Comparison of ENCODE assay signal across 18 mouse cellular contexts in genomic region chr16:4969055-4969843, GRCm38 (mm10). TPM values are rescaled to one million over a fixed set of nuclear protein-coding genes. Genes with fewer than 3 reads are reported as not detected.
DNase-seq lines count a peak whose midpoint lies in the region; ATAC-seq and TF ChIP-seq lines count a peak whose summit lies in the region.
"Had no signal": no experiment of that assay in that cellular context is flagged by ENCODE, and none has a peak within 500 bp of the region (broad histone marks: within the 10 kb centered on the region; RNA-seq: fewer than 3 reads in every experiment).

No protein-coding gene starts in this region.

- DNase-seq in kidney, postnatal 10 days = peak; percentile 6
- DNase-seq in kidney, postnatal 14 days = no peak
- DNase-seq in lung, postnatal 0 days (ENCODE audit: low spot score) = peak; percentile 41
- no peak for DNase-seq in right cerebral cortex, postnatal 25 days
- no peak for DNase-seq in left cerebral cortex, adult 8-10 months (ENCODE audit: low spot score in 2 of 2)
- DNase-seq: cerebellum, postnatal 10 days; kidney, adult 2 months had no signal

- 0 out of 2 replicates have a peak, but pooled peaks have one; percentile 22 for TF ChIP-seq EP300 in lung, postnatal 0 days (IDR thresholded peaks at IDR 0.05)

- H3K27ac ChIP-seq in bone marrow macrophage, adult 2 months (ENCODE audit: insufficient read depth, low read depth, low read length) = peak overlapping the region; percentile 41
- H3K27ac ChIP-seq in lung, postnatal 0 days (ENCODE audit: low read length) = no peak overlapping the region
- H3K27ac ChIP-seq in hindbrain, embryonic 13.5 days = no peak overlapping the region
- H3K27ac ChIP-seq: embryonic facial prominence, embryonic 10.5 days; layer of hippocampus, adult 2 months had no signal

- no peak for TF ChIP-seq POLR2A in bone marrow macrophage, adult 2 months (IDR thresholded peaks at IDR 0.05; ENCODE audit: borderline replicate concordance, low read depth, low read length)

- no peaks in the 10 kb centered on the region for H3K9me3 ChIP-seq in lung, postnatal 0 days (ENCODE audit: low read length)
- no peaks in the 10 kb centered on the region for H3K9me3 ChIP-seq in hindbrain, embryonic 13.5 days
- H3K9me3 ChIP-seq: embryonic facial prominence, embryonic 10.5 days; heart, embryonic 12.5 days had no signal

- WGBS in lung, postnatal 0 days = 80% methylated on average over 5 of the region's 5 CpGs
- 92% methylated on average over 5 of the region's 5 CpGs for WGBS in hindbrain, embryonic 13.5 days

- no peaks in the 10 kb centered on the region for H3K36me3 ChIP-seq in lung, postnatal 0 days (ENCODE audit: insufficient read depth, low read length)
- peaks cover 28% of the 10 kb centered on the region for H3K36me3 ChIP-seq in hindbrain, embryonic 13.5 days
- H3K36me3 ChIP-seq: embryonic facial prominence, embryonic 10.5 days; heart, embryonic 12.5 days had no signal

- H3K4me1 ChIP-seq in bone marrow macrophage, adult 2 months (ENCODE audit: control insufficient read depth, insufficient read depth, low read length) = peaks cover 23% of the 10 kb centered on the region
- no peaks in the 10 kb centered on the region for H3K4me1 ChIP-seq in lung, postnatal 0 days (ENCODE audit: insufficient read depth, low read depth, low read length)
- H3K4me1 ChIP-seq in hindbrain, embryonic 13.5 days (replicated peaks) = peaks cover 9% of the 10 kb centered on the region

- no peak overlapping the region for H3K9ac ChIP-seq in lung, postnatal 0 days (replicated peaks; ENCODE audit: low read depth)
- H3K9ac ChIP-seq in hindbrain, embryonic 13.5 days = no peak overlapping the region
- H3K9ac ChIP-seq: heart, embryonic 12.5 days had no signal

- H3K4me2 ChIP-seq in lung, postnatal 0 days (replicated peaks; ENCODE audit: low read depth, low read length) = no peak overlapping the region
- no peak overlapping the region for H3K4me2 ChIP-seq in hindbrain, embryonic 13.5 days
- H3K4me2 ChIP-seq: heart, embryonic 12.5 days had no signal

- H3K4me3 ChIP-seq in bone marrow macrophage, adult 2 months (ENCODE audit: insufficient read depth, low read length) = no peak overlapping the region
- H3K4me3 ChIP-seq in lung, postnatal 0 days (ENCODE audit: low read depth, low read length) = no peak overlapping the region
- no peak overlapping the region for H3K4me3 ChIP-seq in hindbrain, embryonic 13.5 days
- H3K4me3 ChIP-seq: embryonic facial prominence, embryonic 10.5 days; heart, embryonic 12.5 days; layer of hippocampus, adult 2 months had no signal

- no peaks in the 10 kb centered on the region for H3K27me3 ChIP-seq in lung, postnatal 0 days (replicated peaks; ENCODE audit: insufficient read depth, low read length)
- no peaks in the 10 kb centered on the region for H3K27me3 ChIP-seq in hindbrain, embryonic 13.5 days
- H3K27me3 ChIP-seq: heart, embryonic 12.5 days had no signal

- ATAC-seq in lung, postnatal 0 days = peak; percentile 32; the same call in 1 of the 2 replicates
- peak; percentile 67 for ATAC-seq in monocyte, adult 5-6 weeks (replicated peaks; ENCODE audit: insufficient number of reproducible peaks, low FRiP score, low TSS enrichment, poor library complexity, severe bottlenecking)
- ATAC-seq in hindbrain, embryonic 13.5 days (ENCODE audit: low FRiP score) = no peak

- TF ChIP-seq CTCF in bone marrow macrophage, adult 2 months (IDR thresholded peaks at IDR 0.05; ENCODE audit: low read depth, low read length) = no peak
- TF ChIP-seq CTCF in lung, postnatal 0 days (IDR thresholded peaks at IDR 0.05) = no peak

RNA-seq across cellular contexts. Expression of gene Anks3, which starts 5.2 kb away (rescaled TPM):
- polyA plus RNA-seq in bone marrow macrophage, adult 2 months (2012; ENCODE audit: insufficient read depth, insufficient read length, missing spikeins) = 44.1 and 44.2 TPM in 2 replicates
- polyA plus RNA-seq in lung, postnatal 0 days (2015; fragmentation: Nextera tagmentation; extraction: Ambion mirVana) = 41.0 and 43.4 TPM in 2 replicates
- total RNA-seq in monocyte, adult 5-6 weeks (2017) = 54.3 to 76.7 TPM (median 64.0 TPM) in 3 replicates
- total RNA-seq in left cerebral cortex, adult 8-10 months (2022) = 10 to 100 TPM; 48.8 to 58.9 (median 56.3) TPM
- 73.4 and 77.6 TPM in 2 replicates for polyA plus RNA-seq in hindbrain, embryonic 13.5 days (2015; fragmentation: Nextera tagmentation; extraction: Ambion mirVana)

RNA-seq across cellular contexts. Expression of gene Sept12, which starts 28.4 kb away (rescaled TPM):
- not detected in 2 replicates for polyA plus RNA-seq in bone marrow macrophage, adult 2 months (2012; ENCODE audit: insufficient read depth, insufficient read length, missing spikeins)
- polyA plus RNA-seq in lung, postnatal 0 days (2015; fragmentation: Nextera tagmentation; extraction: Ambion mirVana) = 0.14 and 0.27 TPM in 2 replicates
- not detected in 3 replicates for total RNA-seq in monocyte, adult 5-6 weeks (2017)
- not detected for total RNA-seq in left cerebral cortex, adult 8-10 months (2022)
- polyA plus RNA-seq in hindbrain, embryonic 13.5 days (2015; fragmentation: Nextera tagmentation; extraction: Ambion mirVana) = not detected in 2 replicates
- total RNA-seq: layer of hippocampus, adult 2 months; left cerebral cortex, postnatal 25 days; megakaryocyte-erythroid progenitor cell, adult 5-6 weeks had no signal
- polyA plus RNA-seq: brain, embryonic 14.5 days; C2C12; embryonic facial prominence, embryonic 10.5 days; heart, embryonic 12.5 days; hindbrain, embryonic 11.5 days; kidney, adult 2 months had no signal

RNA-seq across cellular contexts. Expression of gene Nudt16l1, which starts 30.7 kb away (rescaled TPM):
- 44.3 and 55.0 TPM in 2 replicates for polyA plus RNA-seq in bone marrow macrophage, adult 2 months (2012; ENCODE audit: insufficient read depth, insufficient read length, missing spikeins)
- polyA plus RNA-seq in lung, postnatal 0 days (2015; fragmentation: Nextera tagmentation; extraction: Ambion mirVana) = 87.6 and 92.0 TPM in 2 replicates
- total RNA-seq in monocyte, adult 5-6 weeks (2017) = 12.0 to 18.7 TPM (median 17.1 TPM) in 3 replicates
- total RNA-seq in left cerebral cortex, adult 8-10 months (2022) = 10 to 100 TPM; 65.1 to 79.3 (median 69.9) TPM
- 128 and 131 TPM in 2 replicates for polyA plus RNA-seq in hindbrain, embryonic 13.5 days (2015; fragmentation: Nextera tagmentation; extraction: Ambion mirVana)

RNA-seq across cellular contexts. Expression of gene Smim22, which starts 37.8 kb away (rescaled TPM):
- polyA plus RNA-seq in bone marrow macrophage, adult 2 months (2012; ENCODE audit: insufficient read depth, insufficient read length, missing spikeins) = not detected in 2 replicates
- polyA plus RNA-seq in lung, postnatal 0 days (2015; fragmentation: Nextera tagmentation; extraction: Ambion mirVana) = 57.5 and 59.4 TPM in 2 replicates
- total RNA-seq in monocyte, adult 5-6 weeks (2017) = not detected in 3 replicates
- not detected for total RNA-seq in left cerebral cortex, adult 8-10 months (2022)
- polyA plus RNA-seq in hindbrain, embryonic 13.5 days (2015; fragmentation: Nextera tagmentation; extraction: Ambion mirVana) = 3.1 and 4.6 TPM in 2 replicates
- total RNA-seq: layer of hippocampus, adult 2 months; left cerebral cortex, postnatal 25 days; megakaryocyte-erythroid progenitor cell, adult 5-6 weeks had no signal
- polyA plus RNA-seq: C2C12 had no signal

RNA-seq across cellular contexts. Expression of gene Rogdi, which starts 44.1 kb away (rescaled TPM):
- polyA plus RNA-seq in bone marrow macrophage, adult 2 months (2012; ENCODE audit: insufficient read depth, insufficient read length, missing spikeins) = 72.5 and 76.6 TPM in 2 replicates
- 58.9 and 60.4 TPM in 2 replicates for polyA plus RNA-seq in lung, postnatal 0 days (2015; fragmentation: Nextera tagmentation; extraction: Ambion mirVana)
- 16.4 to 45.3 TPM (median 35.2 TPM) in 3 replicates for total RNA-seq in monocyte, adult 5-6 weeks (2017)
- 100 to 1,000 TPM; 160 to 204 (median 189) TPM for total RNA-seq in left cerebral cortex, adult 8-10 months (2022)
- polyA plus RNA-seq in hindbrain, embryonic 13.5 days (2015; fragmentation: Nextera tagmentation; extraction: Ambion mirVana) = 153 and 161 TPM in 2 replicates

Comparison
In these comparisons a context has a peak if more than half of its experiments do, and no peak if none do; other contexts are left out.
1. DNase-seq: peak in kidney, postnatal 10 days (single experiment) and lung, postnatal 0 days (single experiment); none in kidney, postnatal 14 days (single experiment), right cerebral cortex, postnatal 25 days (single experiment) and left cerebral cortex, adult 8-10 months (0 of 2).